Comparison of ENCODE assay signal across 27 mouse cellular contexts in the genomic region with DNA sequence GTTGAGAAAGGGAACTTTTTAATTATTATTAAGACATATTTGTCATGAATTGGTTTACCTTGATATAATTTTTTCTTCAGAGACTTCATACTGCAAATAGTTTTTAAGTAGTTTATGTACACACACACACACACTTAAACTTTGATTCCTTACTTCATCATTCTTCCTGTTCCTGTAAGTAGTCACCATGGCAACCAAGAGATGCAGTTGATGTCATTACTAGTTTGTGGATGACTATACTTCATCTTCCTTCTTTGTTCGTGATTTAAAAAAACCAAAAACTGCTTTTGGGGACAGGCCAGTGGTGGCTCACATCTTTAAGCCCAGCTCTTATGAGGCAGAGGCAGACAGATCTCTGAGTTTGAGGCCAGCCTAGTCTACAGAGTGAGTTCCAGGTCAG.
DNase-seq lines count a peak whose midpoint lies in the region; ATAC-seq and TF ChIP-seq lines count a peak whose summit lies in the region.
"Had no signal": no experiment of that assay in that cellular context is flagged by ENCODE, and none has a peak within 500 bp of the region (broad histone marks: within the 10 kb centered on the region; RNA-seq: fewer than 3 reads in every experiment).

No protein-coding gene starts in this region.

- H3K27ac ChIP-seq in layer of hippocampus, adult 2 months: no peak overlapping the region
- H3K27ac ChIP-seq: embryonic facial prominence, embryonic 12.5 days; heart, adult 2 months; hindbrain, embryonic 14.5 days; kidney, postnatal 0 days; liver, embryonic 13.5 days; midbrain, embryonic 10.5 days; neural tube, embryonic 15.5 days had no signal

- intact Hi-C loops in heart, postnatal 14 days (cut with DNase I): loop anchor here (10.0 kb wide), 1 partner anchor 97 kb away; no protein-coding TSS in a partner anchor

- TF ChIP-seq CTCF in layer of hippocampus, adult 2 months (conservative IDR thresholded peaks at IDR 0.05): no peak

- DNase-seq in layer of hippocampus, adult 2 months (ENCODE audit: low spot score in 2 of 2): no peak
- DNase-seq in layer of hippocampus, postnatal 25 days (ENCODE audit: extremely low spot score in 1 of 2, low spot score in 1 of 2): no peak
- DNase-seq in 416B (ENCODE audit: low read depth): peak; percentile 26
- no peak for DNase-seq in kidney, postnatal 36 days
- DNase-seq in gastrocnemius, postnatal 10 days: no peak
- DNase-seq in heart, postnatal 14 days: no peak
- DNase-seq: adrenal gland, postnatal 10 days; cerebellum, adult 11 months; cerebellum, adult 9-10 months; cerebellum, postnatal 36 days; embryo, embryonic 11 days; heart, adult 2 months; kidney, adult 8-10 months; left cerebral cortex, postnatal 4 days; liver, embryonic 13.5 days; lung, adult 2 months; lung, postnatal 14 days had no signal

- peak; percentile 60 for ATAC-seq in CD4-positive, CD25-positive, alpha-beta regulatory T cell, adult 4 months
- peak; percentile 28 for ATAC-seq in inflammation-experienced regulatory T-cells, adult 6 months
- ATAC-seq: forebrain, embryonic 14.5 days; Patski had no signal

- peak overlapping the region; percentile 59; the same call in 1 of the 2 replicates for H3K4me3 ChIP-seq in layer of hippocampus, adult 2 months
- H3K4me3 ChIP-seq: embryonic facial prominence, embryonic 12.5 days; heart, adult 2 months; heart, embryonic 12.5 days; liver, embryonic 13.5 days; midbrain, embryonic 10.5 days; neural tube, embryonic 15.5 days had no signal
